Mouse (Mus musculus): Measurements from ENCODE around the gene Efhd2.

Gene Efhd2

GRCm38 (mm10) chr4:141881289-141881914 lies 6.7 kb upstream of the Efhd2 start:
- DNase-seq (ENCODE audit: low spot score in 2 of 2), result no peak

- DNase-seq (ENCODE audit: low spot score in 2 of 2), result no peak
These were observed 5.2 kb upstream of the Efhd2 start for GRCm38 (mm10) chr4:141879875-141880274.

- no peak for DNase-seq (ENCODE audit: low spot score in 2 of 2)
These were observed 4.4 kb upstream of the Efhd2 start for GRCm38 (mm10) chr4:141879074-141879473.

- DNase-seq (ENCODE audit: low spot score in 2 of 2), result no peak
These were observed 3.9 kb upstream of the Efhd2 start for GRCm38 (mm10) chr4:141878621-141879020.

DNA sequence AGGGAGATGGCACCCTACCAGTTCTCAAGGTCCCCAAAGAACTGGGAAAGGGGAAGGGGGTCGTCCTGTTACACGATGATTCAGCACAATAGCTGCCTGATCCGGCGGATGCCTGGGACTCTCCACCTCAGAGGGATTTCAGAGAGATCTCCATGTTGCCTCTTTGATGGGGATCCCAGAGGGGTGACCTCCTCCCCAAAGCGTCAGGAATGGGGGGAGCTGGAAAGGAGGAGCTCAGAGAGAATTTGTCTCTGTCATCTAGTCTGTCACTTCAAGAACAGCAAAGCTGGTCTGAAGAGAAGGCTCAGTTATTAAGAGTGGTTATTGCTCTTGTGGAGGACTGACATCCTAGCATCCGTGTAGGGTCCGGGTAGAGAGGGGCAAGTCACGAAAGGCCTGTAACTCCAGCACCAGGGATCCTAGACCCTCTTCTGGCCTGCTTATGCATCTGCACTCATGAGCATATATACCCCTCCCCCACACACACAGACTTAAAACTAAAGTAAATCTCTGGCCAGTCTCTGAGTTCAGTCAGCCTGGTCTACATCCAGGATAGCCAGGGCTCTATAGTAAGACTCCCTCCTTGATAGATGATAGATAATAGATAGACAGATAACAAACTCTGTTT lies 875 bp upstream of the Efhd2 start:
- DNase-seq (ENCODE audit: low spot score in 2 of 2), result no peak

- no peak for DNase-seq (ENCODE audit: low spot score in 2 of 2)
These were observed 564 bp downstream of the Efhd2 start for GRCm38 (mm10) chr4:141874111-141874600.

DNA sequence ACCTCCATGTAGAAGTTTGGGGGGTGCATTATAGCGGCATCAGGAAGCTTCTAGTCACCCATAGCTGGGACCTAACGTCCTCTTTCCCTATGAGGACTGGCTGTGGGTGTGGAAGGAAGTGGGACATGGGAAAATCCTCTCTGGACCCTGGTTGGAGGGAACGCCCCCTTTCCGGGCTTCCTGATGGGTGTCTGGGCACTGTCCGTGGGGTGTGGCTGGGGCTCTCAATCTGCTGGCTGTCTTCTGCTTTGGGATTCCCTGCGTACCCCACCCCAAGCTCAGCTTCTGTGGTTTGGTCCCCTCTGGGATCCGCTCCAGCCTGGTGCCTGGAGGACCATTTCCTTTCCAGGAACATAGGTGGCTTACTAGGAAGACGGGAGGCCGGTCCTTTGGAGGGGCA lies 1.7 kb downstream of the Efhd2 start:
- no peak for DNase-seq (ENCODE audit: low spot score in 2 of 2)

DNA sequence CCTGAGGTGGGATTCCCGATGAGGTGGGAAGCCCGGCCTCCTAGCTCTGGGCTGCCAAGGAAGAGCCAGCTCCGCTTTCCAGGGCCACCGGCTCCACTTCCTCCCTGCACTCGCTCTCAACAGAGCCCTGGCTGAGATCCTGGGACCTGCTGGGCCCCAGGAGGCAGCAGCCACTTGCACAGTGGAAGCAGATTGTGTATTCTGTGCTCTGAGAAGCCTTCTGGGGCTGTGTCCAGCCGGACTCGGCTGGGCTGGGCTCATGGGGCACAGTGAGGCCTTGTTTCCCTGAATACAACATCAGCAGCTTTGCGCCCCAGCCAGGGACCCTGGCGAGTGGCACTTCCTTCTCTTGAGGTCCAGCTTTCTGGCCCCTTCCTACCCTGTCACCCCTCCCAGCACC lies 2.8 kb downstream of the Efhd2 start:
- DNase-seq (ENCODE audit: low spot score in 2 of 2), result no peak

- DNase-seq (ENCODE audit: low spot score in 2 of 2), result no peak
These were observed 3.4 kb downstream of the Efhd2 start for GRCm38 (mm10) chr4:141871333-141871725.

DNA sequence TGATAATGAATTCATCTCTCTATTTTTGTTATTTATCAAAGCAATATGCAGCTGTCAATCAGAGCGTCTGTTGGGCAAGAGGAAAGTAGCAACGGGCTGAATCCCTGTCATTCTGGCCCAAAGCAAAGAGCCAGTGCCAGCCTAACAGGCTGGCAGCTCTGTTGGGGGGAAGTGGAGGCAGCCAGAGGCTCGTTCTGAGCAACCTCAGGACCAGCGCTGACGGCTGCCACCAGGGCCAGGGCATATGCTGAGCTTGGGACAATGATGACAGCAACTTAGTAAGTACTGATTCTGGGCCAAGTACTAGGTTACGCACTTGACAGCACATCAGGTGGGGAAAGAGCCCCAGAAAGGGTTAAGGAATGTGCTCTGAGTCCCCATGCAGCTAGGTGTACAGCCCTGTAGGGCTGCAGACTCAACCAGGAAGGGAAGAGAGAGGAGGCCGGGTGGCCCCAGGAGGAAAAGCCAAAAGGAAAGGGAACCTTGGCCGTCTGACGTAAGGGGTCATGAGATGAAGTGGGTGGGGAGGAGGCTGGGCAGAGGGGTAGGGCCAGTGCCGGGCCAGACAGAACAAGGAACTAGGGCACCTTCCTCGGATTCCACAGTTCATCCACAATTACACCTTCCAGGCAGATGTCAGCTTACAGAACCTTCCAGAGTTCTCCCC lies 3.9 kb downstream of the Efhd2 start:
- no peak for DNase-seq (ENCODE audit: low spot score in 2 of 2)

DNA sequence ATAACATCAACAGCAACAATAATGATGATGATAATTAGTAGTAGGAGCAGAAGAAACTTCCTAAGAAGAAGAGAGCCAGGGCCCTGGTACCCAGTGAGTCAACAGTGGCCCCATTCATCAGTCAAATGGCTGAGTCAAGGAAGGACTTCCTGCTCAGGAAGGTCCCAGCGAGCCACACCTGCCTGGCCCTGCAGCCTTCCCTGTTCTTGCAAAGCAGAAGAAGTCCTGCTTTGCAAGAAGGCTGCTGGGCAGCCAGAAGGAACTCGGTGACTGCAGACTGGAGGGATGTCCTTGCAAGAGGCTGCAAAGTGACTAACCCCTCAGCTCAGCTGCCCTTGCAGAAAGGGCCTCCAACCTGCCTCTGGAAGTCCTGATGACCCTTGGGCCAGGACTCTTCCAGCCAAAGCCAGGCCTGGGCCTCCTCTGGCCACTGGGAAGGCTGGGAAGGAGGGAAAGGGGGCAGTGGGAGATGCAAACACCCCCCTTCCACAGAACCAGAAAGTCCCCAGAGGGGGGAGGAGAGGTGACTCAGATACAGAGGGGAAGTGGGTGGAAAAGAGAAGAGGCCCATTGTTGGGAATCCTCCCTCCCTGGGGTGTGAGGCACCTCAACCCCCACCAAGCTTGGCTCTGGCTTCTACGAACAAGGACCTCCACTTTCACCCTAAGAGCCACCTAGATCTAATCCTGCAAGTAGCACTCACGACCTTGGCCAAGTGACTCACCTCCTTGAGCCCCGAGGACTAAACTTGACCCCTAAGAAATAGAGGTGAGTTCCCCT lies 5.1 kb downstream of the Efhd2 start:
- no peak for DNase-seq (ENCODE audit: low spot score in 2 of 2)

- DNase-seq (ENCODE audit: low spot score in 2 of 2), result no peak
These were observed 6.7 kb downstream of the Efhd2 start for GRCm38 (mm10) chr4:141868051-141868450.

GRCm38 (mm10) chr4:141867498-141867897 lies 7.2 kb downstream of the Efhd2 start:
- no peak for DNase-seq (ENCODE audit: low spot score in 2 of 2)

DNA sequence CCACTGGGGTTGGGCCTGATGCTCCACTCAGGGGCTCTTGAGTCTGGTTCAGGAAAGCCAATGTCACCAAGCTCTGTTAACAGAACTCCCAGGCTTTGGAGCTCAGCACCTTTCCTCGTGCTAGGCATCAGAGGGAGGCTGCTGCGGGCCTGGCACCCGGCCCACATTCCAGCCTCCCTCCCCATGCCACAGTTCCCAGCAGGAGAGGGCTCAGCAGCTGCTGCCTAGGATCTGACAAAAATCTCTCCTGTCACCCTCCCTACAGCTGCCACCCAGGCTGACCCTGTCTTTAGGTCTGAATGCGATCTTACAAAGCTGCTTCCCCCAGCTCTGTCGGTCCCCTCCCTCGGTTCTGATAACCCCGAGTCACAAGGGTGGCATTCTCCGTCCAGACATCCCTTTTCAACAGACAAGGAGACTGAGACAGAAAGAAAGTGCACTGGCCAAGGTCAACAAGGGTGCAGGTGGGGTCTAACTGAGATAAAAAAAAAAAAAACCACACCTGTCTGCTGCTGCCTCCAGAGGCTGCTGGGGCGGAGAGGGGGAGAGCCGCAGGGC lies 7.7 kb downstream of the Efhd2 start:
- no peak for DNase-seq (ENCODE audit: low spot score in 2 of 2)

- no peak for DNase-seq (ENCODE audit: low spot score in 2 of 2)
These were observed 9.1 kb downstream of the Efhd2 start for GRCm38 (mm10) chr4:141865600-141865999.

GRCm38 (mm10) chr4:141865006-141865405 lies 9.7 kb downstream of the Efhd2 start:
- no peak for DNase-seq (ENCODE audit: low spot score in 2 of 2)

GRCm38 (mm10) chr4:141864506-141864905 lies 10.2 kb downstream of the Efhd2 start:
- DNase-seq (ENCODE audit: low spot score in 2 of 2), result no peak

- peak; percentile 59 to 78 for DNase-seq (ENCODE audit: low spot score in 2 of 2)
These were observed 10.9 kb downstream of the Efhd2 start for GRCm38 (mm10) chr4:141863726-141864280.

DNA sequence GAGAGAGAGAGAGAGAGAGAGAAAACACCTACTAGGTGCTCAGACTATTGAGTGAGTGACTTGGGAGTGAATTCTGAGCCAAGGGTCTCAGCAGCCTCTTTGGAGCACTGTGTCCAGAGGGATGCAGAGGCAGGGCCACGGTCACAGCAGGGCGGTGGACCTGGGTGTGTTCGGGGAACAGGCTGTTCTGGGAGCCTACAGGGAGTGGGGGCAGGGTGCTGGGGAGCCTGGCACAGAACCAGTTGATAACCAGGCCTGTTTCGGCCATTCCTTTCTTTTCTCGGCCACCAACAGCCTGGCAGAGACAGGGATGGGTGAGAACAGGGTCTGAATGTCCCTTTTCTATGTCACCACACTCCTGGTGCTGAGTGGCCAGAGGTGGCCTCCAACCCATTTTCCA lies 11.9 kb downstream of the Efhd2 start:
- no peak for DNase-seq (ENCODE audit: low spot score in 2 of 2)

- peak; percentile 77 to 86 for DNase-seq (ENCODE audit: low spot score in 2 of 2)
These were observed 13.0 kb downstream of the Efhd2 start for GRCm38 (mm10) chr4:141861591-141862295.

GRCm38 (mm10) chr4:141860246-141860841 lies 14.4 kb downstream of the Efhd2 start:
- DNase-seq (ENCODE audit: low spot score in 2 of 2), result no peak
